Mouse (Mus musculus): ENCODE measurements around the gene Clic1. TPM values are rescaled to one million over a fixed set of nuclear protein-coding genes. Genes with fewer than 3 reads are reported as not detected.

The Clic1 gene
- polyA plus RNA-seq, 1 experiment from 2014 or later: 205 TPM

DNA sequence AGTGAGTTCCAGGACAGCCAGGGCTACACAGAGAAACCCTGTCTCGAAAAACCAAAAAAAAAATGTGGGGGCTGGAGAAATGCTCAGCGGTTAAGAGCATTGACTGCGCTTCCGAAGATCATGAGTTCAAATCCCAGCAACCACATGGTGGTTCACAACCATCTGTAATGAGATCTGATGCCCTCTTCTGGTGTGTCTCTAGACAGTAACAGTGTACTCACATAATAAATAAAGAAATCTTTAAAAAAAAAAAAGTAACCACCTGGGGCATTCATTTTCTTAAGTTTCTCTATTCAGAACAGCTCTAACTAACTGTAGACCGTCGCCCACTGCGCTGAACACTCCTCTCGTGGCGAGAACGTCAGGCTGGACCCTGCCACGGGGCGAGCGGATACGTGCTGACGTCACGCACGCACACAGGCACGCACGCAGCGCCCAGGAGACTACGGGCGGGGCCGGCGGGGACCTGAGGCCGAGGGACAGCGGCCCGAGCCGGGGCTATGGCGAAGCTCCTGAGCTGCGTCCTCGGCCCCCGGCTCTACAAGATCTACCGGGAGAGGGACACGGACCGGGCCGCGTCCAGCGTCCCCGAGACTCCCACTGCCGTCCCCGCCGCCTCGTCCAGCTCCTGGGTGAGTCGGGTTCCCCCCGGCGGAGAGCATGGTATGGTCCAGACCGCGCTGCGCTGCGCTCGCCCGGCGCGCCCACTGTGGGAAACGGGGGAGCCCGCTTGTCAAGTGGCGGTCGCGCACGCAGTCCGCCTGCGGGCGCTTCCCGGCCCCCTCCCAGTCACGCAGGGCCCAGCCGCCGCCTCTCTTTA lies 39.3 kb downstream of the Clic1 start, which contains the start of gene Abhd16a:
Gene Abhd16a, plus strand, starts transcription at position 439 of the 820 bp plus-strand sequence.
- H3K27ac ChIP-seq: peak within 1 kb of the TSS; percentile 89
- H3K9me3 ChIP-seq: no peaks in the 10 kb centered on the region
- WGBS: 3% methylated on average over 67 of the region's 67 CpGs
- peaks cover 25% of the 10 kb centered on the region for H3K36me3 ChIP-seq
- peaks cover 11% of the 10 kb centered on the region for H3K4me1 ChIP-seq
- peak within 1 kb of the TSS; percentile 50 for H3K4me2 ChIP-seq (replicated peaks)
- peak within 1 kb of the TSS; percentile 70 for H3K9ac ChIP-seq
- H3K27me3 ChIP-seq: no peaks in the 10 kb centered on the region
- peak within 1 kb of the TSS; percentile 49 for H3K4me3 ChIP-seq
- peak; percentile 94 for ATAC-seq (ENCODE audit: insufficient number of reproducible peaks, insufficient read depth, low FRiP score, low TSS enrichment)

DNA sequence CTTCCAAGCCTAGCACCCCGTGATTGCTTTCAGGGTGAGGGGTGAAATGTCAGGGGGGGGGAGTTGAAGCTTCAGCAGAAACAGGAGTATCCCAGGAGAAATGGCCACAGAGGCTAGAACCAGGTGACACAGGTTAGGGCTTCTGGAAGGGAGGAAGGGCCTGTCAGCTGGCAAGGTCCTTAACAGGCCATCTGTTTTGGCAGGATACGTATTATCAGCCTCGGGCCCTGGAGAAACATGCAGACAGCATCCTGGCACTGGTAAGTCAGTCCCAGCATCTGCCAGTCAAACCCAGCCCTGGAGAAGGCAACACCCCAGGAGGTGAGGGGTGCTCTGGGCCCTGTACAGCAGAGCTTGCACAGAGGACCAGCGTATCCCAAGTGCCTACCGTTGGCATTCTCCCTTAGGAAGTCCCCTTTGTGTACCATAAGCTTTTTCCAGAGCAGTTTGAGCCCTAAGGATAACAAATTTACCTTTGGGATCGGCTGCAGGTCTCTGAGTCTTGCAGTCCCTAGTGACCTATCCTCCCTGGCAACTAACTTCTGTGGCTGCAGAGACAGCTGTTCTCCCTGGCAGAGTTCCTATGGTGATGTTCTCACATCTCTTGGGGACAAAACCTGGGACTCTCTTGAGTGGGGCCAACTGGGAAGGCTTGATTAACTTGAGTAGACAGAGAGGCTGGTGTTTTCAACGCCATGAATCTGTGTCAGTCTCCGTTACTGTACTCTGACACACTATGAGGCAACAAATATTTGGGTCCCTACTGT lies 40.6 kb downstream of the Clic1 start:
- H3K4me1 ChIP-seq: peaks cover 11% of the 10 kb centered on the region
- peaks cover 37% of the 10 kb centered on the region for H3K36me3 ChIP-seq
- H3K9me3 ChIP-seq: no peaks in the 10 kb centered on the region
- H3K4me2 ChIP-seq (replicated peaks): peak overlapping the region; percentile 50
- peak overlapping the region; percentile 70 for H3K9ac ChIP-seq
- no peak overlapping the region for H3K27ac ChIP-seq
- H3K27me3 ChIP-seq: no peaks in the 10 kb centered on the region
- 67% methylated on average over 8 of the region's 8 CpGs for WGBS
- ATAC-seq (ENCODE audit: insufficient number of reproducible peaks, insufficient read depth, low FRiP score, low TSS enrichment): no peak
- H3K4me3 ChIP-seq: peak overlapping the region; percentile 49

DNA sequence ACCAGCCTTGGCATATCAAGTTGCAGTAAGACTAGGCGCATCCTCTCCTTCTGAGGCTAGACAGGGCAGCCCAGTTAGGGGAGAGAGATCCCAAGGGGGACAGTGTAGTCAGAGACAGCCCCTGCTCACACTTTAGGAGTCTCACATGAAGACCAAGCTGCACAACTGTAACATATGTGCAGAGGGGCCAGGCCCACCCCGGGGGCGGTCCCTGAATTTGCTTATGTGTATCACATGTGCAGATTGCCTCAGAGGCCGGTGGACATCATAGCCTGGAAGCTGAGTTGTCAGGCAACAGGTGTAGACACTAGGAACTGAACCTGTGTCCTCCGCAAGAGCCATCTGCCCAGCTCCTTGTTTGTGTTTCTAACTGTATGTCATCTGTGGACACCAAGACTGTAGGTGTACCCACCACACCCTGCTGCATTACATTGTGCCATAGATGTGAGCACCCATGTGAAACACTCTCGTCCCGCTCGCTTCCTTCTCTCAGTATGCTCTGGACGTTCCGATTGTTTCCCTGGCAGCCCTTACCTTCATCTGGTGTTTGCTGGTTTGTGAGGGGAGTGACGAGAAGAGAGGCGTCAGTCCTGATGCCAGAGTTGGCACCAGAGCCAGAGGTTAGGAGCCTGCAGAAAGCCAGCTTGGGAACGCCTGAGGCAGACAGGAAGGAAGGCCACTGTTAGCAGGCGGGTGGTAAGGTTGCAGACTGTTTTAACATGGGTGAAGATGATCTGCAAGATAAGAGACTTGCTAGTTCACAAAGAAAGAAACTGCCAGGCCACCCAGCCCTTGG lies 42.8 kb downstream of the Clic1 start:
- peaks cover 57% of the 10 kb centered on the region for H3K36me3 ChIP-seq
- H3K9me3 ChIP-seq: no peaks in the 10 kb centered on the region
- WGBS: 87% methylated on average over 14 of the region's 14 CpGs
- no peak overlapping the region for H3K9ac ChIP-seq
- no peak overlapping the region for H3K27ac ChIP-seq
- no peak overlapping the region for H3K4me3 ChIP-seq
- no peak overlapping the region for H3K4me2 ChIP-seq (replicated peaks)
- H3K4me1 ChIP-seq: peaks cover 11% of the 10 kb centered on the region
- no peaks in the 10 kb centered on the region for H3K27me3 ChIP-seq
- ATAC-seq (ENCODE audit: insufficient number of reproducible peaks, insufficient read depth, low FRiP score, low TSS enrichment): no peak

DNA sequence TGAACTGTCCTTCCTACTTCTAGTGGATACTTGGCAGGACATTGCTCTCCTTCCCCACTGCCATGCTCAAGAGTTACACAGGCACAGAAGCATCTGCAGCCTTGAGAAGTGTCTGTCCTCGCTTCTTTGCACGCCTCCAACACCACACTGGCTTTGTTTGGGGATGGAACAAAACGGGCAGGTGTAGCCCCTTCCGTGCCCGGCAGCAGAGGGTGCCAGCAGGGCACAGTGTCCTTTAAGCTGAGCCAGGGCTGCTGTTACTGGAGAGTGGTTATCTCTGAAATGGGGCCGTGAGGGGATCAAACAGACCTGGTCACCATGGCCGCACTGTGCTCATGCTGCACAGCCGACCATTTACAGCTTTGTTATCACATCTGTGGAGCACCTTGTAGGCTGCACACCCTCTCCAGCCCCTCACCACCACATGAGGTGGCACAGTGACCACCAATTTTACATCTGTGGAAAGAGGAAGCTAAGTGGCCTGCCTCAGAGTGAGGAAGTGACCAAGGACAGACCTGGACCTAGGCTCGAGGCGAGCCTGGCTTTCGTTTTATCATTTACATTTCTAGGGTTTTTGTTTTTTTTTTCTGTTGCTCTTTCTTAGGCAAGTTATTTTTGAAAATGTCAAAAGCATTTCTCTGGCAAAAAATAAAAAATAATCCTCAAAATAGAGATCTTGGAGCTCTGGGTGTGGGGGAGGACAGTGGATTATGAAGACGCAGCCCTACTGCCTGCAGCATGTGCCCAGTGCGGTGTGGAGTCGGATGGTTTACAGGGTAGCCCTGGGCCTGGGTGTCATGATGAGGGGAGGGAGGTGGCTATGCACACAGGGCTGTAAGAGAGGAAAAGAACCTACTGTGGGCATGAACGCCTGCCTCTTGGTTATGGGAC lies 45.0 kb downstream of the Clic1 start:
- H3K36me3 ChIP-seq: peaks cover 75% of the 10 kb centered on the region
- no peak for ATAC-seq (ENCODE audit: insufficient number of reproducible peaks, insufficient read depth, low FRiP score, low TSS enrichment)
- H3K4me3 ChIP-seq: no peak overlapping the region
- no peak overlapping the region for H3K27ac ChIP-seq
- H3K9me3 ChIP-seq: no peaks in the 10 kb centered on the region
- no peak overlapping the region for H3K9ac ChIP-seq
- no peak overlapping the region for H3K4me2 ChIP-seq (replicated peaks)
- H3K27me3 ChIP-seq: no peaks in the 10 kb centered on the region
- peaks cover 11% of the 10 kb centered on the region for H3K4me1 ChIP-seq
- 94% methylated on average over 15 of the region's 15 CpGs for WGBS

DNA sequence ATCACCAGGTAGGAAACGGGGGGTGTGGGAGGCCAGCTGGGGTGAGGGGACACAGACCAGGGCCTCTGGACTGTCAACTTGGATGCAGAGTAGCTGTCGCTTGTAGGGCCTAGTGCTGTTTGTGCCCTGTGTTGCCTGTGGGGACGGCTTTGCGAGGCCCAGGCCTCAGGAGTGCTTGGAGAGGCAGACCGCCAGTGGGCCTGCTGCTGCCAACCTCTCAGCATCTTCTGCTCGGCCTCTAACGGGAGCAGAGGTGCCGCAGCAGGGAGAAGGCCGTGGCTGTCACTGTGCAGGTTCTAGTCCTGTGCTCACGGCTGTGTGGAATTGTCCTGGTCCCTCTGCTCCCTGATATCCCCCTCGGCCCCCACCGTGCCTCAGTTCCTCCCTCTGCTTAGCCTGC lies 46.8 kb downstream of the Clic1 start:
- no peaks in the 10 kb centered on the region for H3K4me1 ChIP-seq
- peaks cover 90% of the 10 kb centered on the region for H3K36me3 ChIP-seq
- no peak for ATAC-seq (ENCODE audit: insufficient number of reproducible peaks, insufficient read depth, low FRiP score, low TSS enrichment)
- no peak overlapping the region for H3K27ac ChIP-seq
- H3K27me3 ChIP-seq: no peaks in the 10 kb centered on the region
- no peak overlapping the region for H3K9ac ChIP-seq
- H3K4me2 ChIP-seq (replicated peaks): no peak overlapping the region
- H3K4me3 ChIP-seq: no peak overlapping the region
- 77% methylated on average over 12 of the region's 12 CpGs for WGBS
- no peaks in the 10 kb centered on the region for H3K9me3 ChIP-seq

DNA sequence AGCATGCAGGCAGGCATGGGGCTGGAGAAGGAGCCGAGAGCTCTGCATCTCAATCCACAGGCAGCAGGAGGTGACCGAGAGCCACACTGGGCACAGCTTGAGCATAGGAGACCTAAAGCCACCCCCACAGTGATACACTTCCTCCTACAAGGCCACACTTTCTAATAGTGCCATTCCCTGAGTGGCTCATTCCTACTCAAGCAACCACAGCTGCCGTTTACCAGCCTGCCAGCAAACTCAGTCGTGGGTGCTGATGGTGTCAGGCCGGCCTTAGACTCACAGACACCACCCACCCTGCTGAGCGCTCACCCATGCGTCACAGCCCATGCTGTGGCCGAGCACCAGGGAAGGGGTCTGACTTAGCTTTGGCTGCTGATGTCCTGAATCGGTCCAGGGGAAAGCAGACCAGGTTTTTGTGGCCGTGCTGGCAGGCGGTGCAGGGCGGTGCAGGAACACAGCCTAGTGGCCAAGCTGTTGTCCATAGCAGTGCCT lies 47.4 kb downstream of the Clic1 start:
- Histone ChIP-seq H3K27ac (no peak overlapping the region), H3K9me3 (no peaks in the 10 kb centered on the region), H3K4me1 (no peaks in the 10 kb centered on the region), H3K4me3 (no peak overlapping the region), H3K27me3 (no peaks in the 10 kb centered on the region), H3K4me2 (replicated peaks) (no peak overlapping the region), H3K36me3 (peaks cover 91% of the 10 kb centered on the region), H3K9ac (no peak overlapping the region)
- no peak for ATAC-seq (ENCODE audit: insufficient number of reproducible peaks, insufficient read depth, low FRiP score, low TSS enrichment)
- WGBS: 82% methylated on average over 12 of the region's 12 CpGs

DNA sequence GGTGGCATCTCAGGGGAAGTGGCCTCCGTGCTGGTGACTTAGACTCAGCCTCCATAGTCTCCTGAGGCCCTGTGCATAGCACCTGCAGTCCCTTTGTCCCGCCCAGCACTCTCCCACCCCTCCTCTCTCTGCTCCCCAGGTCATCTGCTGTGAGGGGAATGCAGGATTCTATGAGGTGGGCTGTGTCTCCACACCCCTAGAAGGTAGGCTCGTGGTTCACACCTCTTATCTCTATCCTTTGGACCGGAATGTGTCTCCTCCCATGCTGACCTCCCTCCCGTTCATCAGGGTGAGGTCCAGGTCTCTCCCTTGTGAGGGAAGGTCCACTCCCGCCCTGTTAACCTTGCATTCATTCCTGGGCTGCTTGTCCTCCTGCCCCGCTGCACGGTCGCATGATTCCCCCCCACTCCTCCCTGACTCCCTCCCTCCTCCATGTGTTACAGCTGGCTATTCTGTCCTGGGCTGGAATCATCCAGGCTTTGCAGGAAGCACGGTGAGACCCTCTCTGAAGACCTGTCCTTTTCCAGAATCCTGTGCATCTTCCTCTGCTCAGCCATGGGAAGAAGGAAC lies 50.5 kb downstream of the Clic1 start:
- H3K27ac ChIP-seq: no peak overlapping the region
- H3K36me3 ChIP-seq: peaks cover 80% of the 10 kb centered on the region
- H3K9ac ChIP-seq: no peak overlapping the region
- ATAC-seq (ENCODE audit: insufficient number of reproducible peaks, insufficient read depth, low FRiP score, low TSS enrichment): no peak
- H3K9me3 ChIP-seq: no peaks in the 10 kb centered on the region
- H3K27me3 ChIP-seq: no peaks in the 10 kb centered on the region
- no peaks in the 10 kb centered on the region for H3K4me1 ChIP-seq
- 83% methylated on average over 10 of the region's 10 CpGs for WGBS
- H3K4me3 ChIP-seq: no peak overlapping the region
- H3K4me2 ChIP-seq (replicated peaks): no peak overlapping the region

DNA sequence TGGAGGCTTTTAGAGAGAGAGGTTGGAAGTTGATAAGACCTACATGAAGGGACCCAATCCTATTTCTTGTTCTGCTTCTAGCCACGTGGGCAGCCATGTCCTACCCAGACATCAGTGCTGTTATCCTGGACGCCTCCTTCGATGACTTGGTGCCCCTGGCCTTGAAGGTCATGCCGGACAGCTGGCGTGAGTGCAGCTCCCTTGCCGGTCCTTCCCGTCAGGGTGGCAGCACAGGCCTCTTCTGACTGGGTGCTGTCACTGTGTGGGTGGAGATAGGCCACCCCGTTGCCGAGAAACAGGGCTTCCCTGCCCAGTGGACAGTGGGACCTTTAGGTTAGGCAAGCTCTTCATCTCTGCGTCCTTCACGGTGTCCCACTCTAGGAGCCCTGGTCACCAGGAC lies 51.4 kb downstream of the Clic1 start:
- peaks cover 73% of the 10 kb centered on the region for H3K36me3 ChIP-seq

DNA sequence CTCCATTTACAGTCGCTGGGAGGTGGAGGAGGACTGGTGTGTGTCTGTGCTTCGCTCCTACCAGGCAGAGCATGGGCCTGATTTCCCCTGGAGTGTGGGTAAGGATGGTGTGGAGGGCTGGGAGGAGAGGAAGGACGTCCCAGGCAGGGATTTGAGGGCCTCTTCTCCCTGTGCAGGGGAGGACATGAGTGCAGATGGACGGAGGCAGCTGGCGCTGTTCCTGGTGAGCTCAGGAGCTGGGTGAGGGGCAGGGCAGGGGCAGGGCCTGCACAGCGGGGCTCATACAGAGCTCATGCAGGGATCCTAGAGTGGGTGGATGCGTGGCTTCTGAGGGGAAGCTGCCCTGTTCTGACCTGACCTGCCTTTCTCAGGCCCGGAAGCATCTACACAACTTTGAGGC lies 52.5 kb downstream of the Clic1 start:
- WGBS: 78% methylated on average over 6 of the region's 8 CpGs
- Histone ChIP-seq H3K9me3 (no peaks in the 10 kb centered on the region), H3K4me3 (no peak overlapping the region), H3K4me1 (no peaks in the 10 kb centered on the region), H3K27me3 (no peaks in the 10 kb centered on the region), H3K9ac (no peak overlapping the region), H3K36me3 (peaks cover 62% of the 10 kb centered on the region), H3K4me2 (replicated peaks) (no peak overlapping the region), H3K27ac (no peak overlapping the region)
- no peak for ATAC-seq (ENCODE audit: insufficient number of reproducible peaks, insufficient read depth, low FRiP score, low TSS enrichment)

More for the DNA sequence above, 51.4 kb downstream of the Clic1 start:
- no peak overlapping the region for H3K4me2 ChIP-seq (replicated peaks)
- no peaks in the 10 kb centered on the region for H3K4me1 ChIP-seq
- H3K9me3 ChIP-seq: no peaks in the 10 kb centered on the region
- H3K27me3 ChIP-seq: no peaks in the 10 kb centered on the region
- no peak for ATAC-seq (ENCODE audit: insufficient number of reproducible peaks, insufficient read depth, low FRiP score, low TSS enrichment)
- no peak overlapping the region for H3K27ac ChIP-seq
- no peak overlapping the region for H3K4me3 ChIP-seq
- WGBS: 86% methylated on average over 11 of the region's 11 CpGs
- H3K9ac ChIP-seq: no peak overlapping the region

DNA sequence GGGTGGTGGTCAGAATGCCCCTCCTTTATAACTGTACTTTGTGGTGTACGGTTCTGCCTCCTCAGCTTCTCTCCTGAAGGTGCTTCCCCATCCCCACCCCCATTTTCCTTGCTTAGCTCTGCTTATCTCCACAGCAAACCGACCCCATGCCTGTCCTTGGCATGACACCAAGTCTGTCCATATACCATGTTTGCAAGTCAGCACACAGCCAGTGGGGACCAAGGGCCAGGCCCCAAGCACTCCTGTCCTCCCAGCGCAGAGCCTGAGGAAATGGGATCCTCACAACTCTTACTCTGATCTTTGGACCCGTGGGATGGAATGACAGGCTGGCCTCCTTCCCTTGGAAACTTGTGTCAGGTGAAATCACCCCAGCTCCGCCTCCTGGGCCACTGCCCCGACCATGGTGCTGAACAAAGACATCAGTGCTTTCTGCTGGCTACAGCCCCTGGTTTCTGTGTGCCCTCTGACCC lies 53.5 kb downstream of the Clic1 start:
- no peak for ATAC-seq (ENCODE audit: insufficient number of reproducible peaks, insufficient read depth, low FRiP score, low TSS enrichment)
- Histone ChIP-seq H3K4me3 (no peak overlapping the region), H3K4me1 (no peaks in the 10 kb centered on the region), H3K27ac (no peak overlapping the region), H3K36me3 (peaks cover 55% of the 10 kb centered on the region), H3K27me3 (no peaks in the 10 kb centered on the region), H3K9me3 (no peaks in the 10 kb centered on the region), H3K4me2 (replicated peaks) (no peak overlapping the region), H3K9ac (no peak overlapping the region)
- WGBS: 66% methylated on average over 6 of the region's 6 CpGs
